Mouse (Mus musculus) adrenal gland (tissue): ENCODE results near the gene Pax3.

Experiments used
- intact Hi-C: fragments of 180-260 bp; cut with DNase I; formaldehyde crosslinking; loops from one replicate; pipeline ENCODE4 v1.15.1; 2025

The Pax3 gene

DNA sequence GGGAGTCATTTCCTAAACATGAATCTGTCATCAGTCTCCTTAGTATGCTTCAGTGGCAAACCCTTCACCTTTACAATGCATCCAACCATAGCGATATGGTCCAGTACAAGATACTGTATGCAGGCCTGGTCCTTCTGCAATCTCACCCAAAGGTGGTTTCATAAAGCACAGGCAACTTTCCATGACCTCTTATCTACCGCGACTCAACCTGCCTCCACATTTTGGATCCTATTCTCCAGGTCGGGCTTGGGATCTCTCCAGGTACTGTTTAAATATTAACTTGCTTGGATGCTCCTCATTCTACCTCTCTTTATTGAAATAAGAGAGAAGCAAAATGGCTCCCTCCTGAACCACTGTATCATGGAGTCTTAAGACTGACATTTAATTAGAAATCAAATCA lies 103.3 kb downstream of the Pax3 start:
- intact Hi-C loops, result no loop called here

DNA sequence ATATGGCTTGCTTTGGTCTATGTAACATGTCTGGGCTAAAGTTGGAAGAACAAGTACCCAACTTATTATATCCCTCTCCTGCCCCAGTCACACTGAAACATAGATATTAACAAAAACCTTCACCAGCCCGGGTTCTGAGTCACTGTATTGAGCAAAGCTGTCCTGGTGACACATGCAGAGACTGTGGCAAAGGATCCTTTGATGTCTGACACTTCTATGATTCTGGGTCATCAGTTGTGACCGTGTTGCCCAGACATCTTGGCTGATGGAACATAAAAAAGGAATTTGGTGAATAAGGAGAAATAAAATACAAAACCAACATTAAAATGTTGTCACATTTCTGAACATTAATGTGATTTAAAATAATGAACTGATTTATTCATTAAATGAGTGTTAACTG lies 108.3 kb downstream of the Pax3 start:
- intact Hi-C loops, result no loop called here

DNA sequence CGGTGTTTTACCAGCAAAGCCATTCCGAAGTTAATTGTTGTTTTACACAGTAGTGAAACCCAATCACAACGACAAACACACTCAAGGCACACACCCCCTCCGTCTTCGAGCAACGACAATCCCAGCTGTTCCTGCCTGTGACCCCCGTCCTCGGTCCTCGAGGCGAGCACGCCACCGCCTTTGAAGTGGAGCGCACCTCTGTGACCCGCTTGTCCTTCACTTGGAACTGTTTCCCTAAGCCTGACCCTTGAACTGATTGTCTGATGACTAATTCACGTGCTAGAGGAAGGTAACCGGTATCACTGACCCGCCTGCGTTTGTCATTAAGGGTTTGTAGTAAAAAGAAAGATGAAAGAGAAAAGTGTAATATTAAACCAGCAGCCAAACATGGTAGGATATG lies 115.2 kb downstream of the Pax3 start:
- intact Hi-C loops, result no loop called here

DNA sequence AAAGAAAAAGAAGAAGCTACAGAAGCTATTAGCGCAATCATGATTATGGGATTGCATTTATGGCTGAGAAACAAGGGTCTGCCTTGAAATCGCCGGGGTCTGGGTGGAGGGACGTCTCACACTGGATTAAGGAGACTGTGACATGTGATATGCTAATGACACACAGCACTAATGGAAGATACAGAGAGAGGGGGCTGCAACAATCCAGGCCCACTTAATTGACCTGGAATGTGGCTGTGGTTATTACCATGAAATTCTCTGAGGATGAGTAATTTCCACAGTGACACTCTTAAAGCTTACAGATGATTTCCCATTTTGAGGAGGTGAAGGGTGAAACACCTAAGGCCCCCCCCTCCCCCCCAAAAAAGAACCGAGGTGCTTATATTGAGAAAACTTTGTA lies 136.1 kb downstream of the Pax3 start:
- intact Hi-C loops, result no loop called here

DNA sequence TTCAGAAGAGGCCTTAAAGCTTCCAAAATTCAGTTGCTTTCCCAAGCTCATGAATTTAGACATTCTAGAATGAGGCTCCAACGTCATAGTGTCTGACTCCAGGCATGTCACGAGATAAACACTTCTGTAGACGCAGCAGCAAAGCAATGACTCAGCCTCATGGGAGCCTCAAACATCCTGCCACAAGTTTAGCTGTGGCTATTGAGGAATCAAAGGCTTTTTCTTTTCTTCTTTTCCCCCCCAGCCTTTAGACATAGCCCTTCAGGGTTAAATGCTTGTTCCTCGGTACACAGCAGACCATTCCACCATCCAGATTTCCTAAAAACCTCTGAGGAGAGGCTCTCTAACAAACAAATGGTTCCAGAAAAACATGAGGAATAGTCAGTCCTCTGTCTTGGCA lies 139.0 kb downstream of the Pax3 start:
- intact Hi-C loops, result no loop called here

DNA sequence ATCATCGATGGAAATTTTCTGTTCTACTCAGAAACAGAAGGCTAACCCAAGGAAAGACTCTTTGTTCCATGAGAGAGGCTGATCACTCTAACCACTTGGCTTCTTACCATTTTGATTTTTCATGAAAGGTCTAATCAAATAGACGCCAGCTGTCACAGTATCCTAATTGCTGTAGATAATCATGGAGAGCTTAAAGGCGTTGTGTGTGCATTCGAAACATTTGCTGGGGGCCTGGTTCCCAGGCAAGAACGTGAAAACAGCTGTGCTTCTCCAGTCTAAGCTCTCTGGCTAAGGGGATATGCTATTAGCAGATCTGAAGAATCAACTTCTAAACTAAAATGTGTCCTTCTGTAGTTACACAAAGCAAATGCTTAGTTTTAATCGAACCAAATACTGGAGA lies 143.3 kb downstream of the Pax3 start:
- intact Hi-C loops, result no loop called here
